Mouse (Mus musculus): ENCODE results near the gene Soga1.

Gene Soga1

GRCm38 (mm10) chr2:157078793-157079700 lies at the start of gene Soga1:
TSS of gene Soga1 (minus strand) at chr2:157079254.
- DNase-seq (ENCODE audit: low read depth, low spot score), result peak; percentile 59

GRCm38 (mm10) chr2:157128072-157128471 lies 49.0 kb upstream of the Soga1 start:
- no peak for DNase-seq (ENCODE audit: low read depth, low spot score)

GRCm38 (mm10) chr2:157127370-157127769 lies 48.3 kb upstream of the Soga1 start:
- no peak for DNase-seq (ENCODE audit: low read depth, low spot score)

GRCm38 (mm10) chr2:157125246-157125645 lies 46.2 kb upstream of the Soga1 start:
- DNase-seq (ENCODE audit: low read depth, low spot score), result no peak

- no peak for DNase-seq (ENCODE audit: low read depth, low spot score)
Observed at GRCm38 (mm10) chr2:157121766-157122165, 42.7 kb upstream of the Soga1 start.

- no peak for DNase-seq (ENCODE audit: low read depth, low spot score)
Observed at GRCm38 (mm10) chr2:157119075-157119474, 40.0 kb upstream of the Soga1 start.

- no peak for DNase-seq (ENCODE audit: low read depth, low spot score)
Observed at GRCm38 (mm10) chr2:157118556-157118955, 39.5 kb upstream of the Soga1 start.

- DNase-seq (ENCODE audit: low read depth, low spot score), result peak; percentile 81
Observed at GRCm38 (mm10) chr2:157116964-157117363, 37.9 kb upstream of the Soga1 start.

GRCm38 (mm10) chr2:157108236-157108635 lies 29.2 kb upstream of the Soga1 start:
- DNase-seq (ENCODE audit: low read depth, low spot score), result no peak

GRCm38 (mm10) chr2:157104454-157104853 lies 25.4 kb upstream of the Soga1 start:
- DNase-seq (ENCODE audit: low read depth, low spot score), result no peak

GRCm38 (mm10) chr2:157102256-157102655 lies 23.2 kb upstream of the Soga1 start:
- DNase-seq (ENCODE audit: low read depth, low spot score), result no peak

GRCm38 (mm10) chr2:157101650-157102049 lies 22.6 kb upstream of the Soga1 start:
- no peak for DNase-seq (ENCODE audit: low read depth, low spot score)

- no peak for DNase-seq (ENCODE audit: low read depth, low spot score)
Observed at GRCm38 (mm10) chr2:157100319-157100605, 21.2 kb upstream of the Soga1 start.

GRCm38 (mm10) chr2:157099532-157100318 lies 20.7 kb upstream of the Soga1 start:
- peak; percentile 52 for DNase-seq (ENCODE audit: low read depth, low spot score)

- peak; percentile 84 for DNase-seq (ENCODE audit: low read depth, low spot score)
Observed at GRCm38 (mm10) chr2:157095005-157095755, 16.1 kb upstream of the Soga1 start.

- no peak for DNase-seq (ENCODE audit: low read depth, low spot score)
Observed at GRCm38 (mm10) chr2:157092024-157092423, 13.0 kb upstream of the Soga1 start.

- DNase-seq (ENCODE audit: low read depth, low spot score), result no peak
Observed at GRCm38 (mm10) chr2:157087536-157088317, 8.7 kb upstream of the Soga1 start.

GRCm38 (mm10) chr2:157086796-157087195 lies 7.7 kb upstream of the Soga1 start, which contains the start of gene Tldc2:
TSS of gene Tldc2 (plus strand) at chr2:157087055.
- DNase-seq (ENCODE audit: low read depth, low spot score), result no peak

GRCm38 (mm10) chr2:157084831-157085585 lies 6.0 kb upstream of the Soga1 start:
- DNase-seq (ENCODE audit: low read depth, low spot score), result peak; percentile 27

GRCm38 (mm10) chr2:157081960-157082359 lies 2.9 kb upstream of the Soga1 start:
- DNase-seq (ENCODE audit: low read depth, low spot score), result no peak

All from 3T3-L1 (cell line).